Mouse (Mus musculus) cerebellum, postnatal 36 days (tissue): ENCODE measurements at regions not wholly inside any gene's neighbourhood (a gene's known extent, or its start where the extent isn't known, plus 50 kb on each side); places are given as distances from the start of the nearest gene placed in this dataset.

Experiments
- DNase-seq, 2 experiments: peaks; one replicate each; pipeline ENCODE4 v3.0.0; 2021 to 2022; ENCODE audit warnings: mixed read lengths in 2 of 2

GRCm38 (mm10) chr10:37589009-37589408 lies 450.3 kb upstream of the Marcks start:
- no peak for DNase-seq

GRCm38 (mm10) chr10:37571171-37571570 lies 432.5 kb upstream of the Marcks start:
- DNase-seq, result no peak

- DNase-seq, result no peak
Observed at GRCm38 (mm10) chr10:37561705-37562104, 423.0 kb upstream of the Marcks start.

- no peak for DNase-seq
Observed at GRCm38 (mm10) chr10:37549446-37549845, 410.7 kb upstream of the Marcks start.

- no peak for DNase-seq
Observed at GRCm38 (mm10) chr10:37540703-37541102, 402.0 kb upstream of the Marcks start.

- DNase-seq, result no peak
Observed at GRCm38 (mm10) chr10:37505966-37506615, 367.4 kb upstream of the Marcks start.

- DNase-seq, result no peak
Observed at GRCm38 (mm10) chr10:37504468-37504867, 365.7 kb upstream of the Marcks start.

- no peak for DNase-seq
Observed at GRCm38 (mm10) chr10:37502505-37502904, 363.8 kb upstream of the Marcks start.

- DNase-seq, result no peak
Observed at GRCm38 (mm10) chr10:37501043-37501442, 362.3 kb upstream of the Marcks start.

- DNase-seq, result no peak
Observed at GRCm38 (mm10) chr10:37495467-37495866, 356.7 kb upstream of the Marcks start.

GRCm38 (mm10) chr10:37494552-37495166 lies 355.9 kb upstream of the Marcks start:
- DNase-seq, result no peak

GRCm38 (mm10) chr10:37494098-37494497 lies 355.4 kb upstream of the Marcks start:
- no peak for DNase-seq

GRCm38 (mm10) chr10:37484311-37485023 lies 345.7 kb upstream of the Marcks start:
- no peak for DNase-seq

- no peak for DNase-seq
Observed at GRCm38 (mm10) chr10:37483521-37483920, 344.8 kb upstream of the Marcks start.

- no peak for DNase-seq
Observed at GRCm38 (mm10) chr10:37481879-37482278, 343.2 kb upstream of the Marcks start.

- DNase-seq, result no peak
Observed at GRCm38 (mm10) chr10:37480331-37480730, 341.6 kb upstream of the Marcks start.

- DNase-seq, result no peak
Observed at GRCm38 (mm10) chr10:37478108-37478507, 339.4 kb upstream of the Marcks start.

- no peak for DNase-seq
Observed at GRCm38 (mm10) chr10:37473086-37473485, 334.4 kb upstream of the Marcks start.

- no peak for DNase-seq
Observed at GRCm38 (mm10) chr10:37457384-37457783, 318.7 kb upstream of the Marcks start.

GRCm38 (mm10) chr10:37449894-37450293 lies 311.2 kb upstream of the Marcks start:
- no peak for DNase-seq

GRCm38 (mm10) chr10:37447333-37448204 lies 308.8 kb upstream of the Marcks start:
- no peak for DNase-seq

- DNase-seq, result no peak
Observed at GRCm38 (mm10) chr10:37439863-37440613, 301.3 kb upstream of the Marcks start.
